Mouse (Mus musculus) spleen, adult 10 weeks (tissue): Measurements from ENCODE around the gene Gorasp1. TPM values are rescaled to one million over a fixed set of nuclear protein-coding genes. Genes with fewer than 3 reads are reported as not detected.

Source experiments
- polyA plus RNA-seq: library from polyadenylated mRNA; stranded (reverse); fragments of 350-450 nt; fragmentation: Illumina TruSeq; extraction: RNeasy Lipid Tissue Mini Kit (QIAGEN cat#74804); gene quantifications from one replicate; pipeline ENCODE4 v1.2.3, GENCODE M21; 2015; ENCODE audit warnings: low replicate concordance; ENCODE audit not compliant: insufficient read depth

The Gorasp1 gene
- polyA plus RNA-seq = 3.3 TPM

GRCm38 (mm10) chr9:119937005-119937773, at the start of gene Gorasp1, which contains the start of gene Ttc21a:
Gene Gorasp1 (minus strand): TSS chr9:119937565.
Gene Ttc21a (plus strand): TSS chr9:119937606.

GRCm38 (mm10) chr9:119984536-119985011, 47.2 kb upstream of the Gorasp1 start, which contains the start of gene Csrnp1:
Gene Csrnp1 (minus strand): TSS chr9:119984658.

GRCm38 (mm10) chr9:119894339-119895009, 42.9 kb downstream of the Gorasp1 start, which contains the start of gene Wdr48:
Gene Wdr48 (plus strand): TSS chr9:119894878.

Other genes starting within 250 kb of the Gorasp1 start
- gene Scn10a, start 218.2 kb downstream of the Gorasp1 start, polyA plus RNA-seq = not detected
- gene Scn11a, start 112.1 kb downstream of the Gorasp1 start, polyA plus RNA-seq = 0.07 TPM
- gene Wdr48, start 42.7 kb downstream of the Gorasp1 start, polyA plus RNA-seq = 57.8 TPM
- not detected for gene Ttc21a, start within 50 bp of the Gorasp1 start, polyA plus RNA-seq
- gene Csrnp1, start 47.1 kb upstream of the Gorasp1 start, polyA plus RNA-seq = 10.5 TPM
- gene Xirp1, start 86.0 kb upstream of the Gorasp1 start, polyA plus RNA-seq = 0.07 TPM
- 24.8 TPM for gene Cx3cr1, start 132.3 kb upstream of the Gorasp1 start, polyA plus RNA-seq
- gene Ccr8, start 154.5 kb upstream of the Gorasp1 start, polyA plus RNA-seq = 0.69 TPM
- 22.7 TPM for gene Slc25a38, start 172.8 kb upstream of the Gorasp1 start, polyA plus RNA-seq
- 1,931 TPM for gene Rpsa, start 190.1 kb upstream of the Gorasp1 start, polyA plus RNA-seq
- not detected for gene Mobp, start 212.1 kb upstream of the Gorasp1 start, polyA plus RNA-seq